Mouse (Mus musculus): ENCODE measurements at regions not wholly inside any gene's neighbourhood (a gene's known extent, or its start where the extent isn't known, plus 50 kb on each side); places are given as distances from the start of the nearest gene placed in this dataset.

DNA sequence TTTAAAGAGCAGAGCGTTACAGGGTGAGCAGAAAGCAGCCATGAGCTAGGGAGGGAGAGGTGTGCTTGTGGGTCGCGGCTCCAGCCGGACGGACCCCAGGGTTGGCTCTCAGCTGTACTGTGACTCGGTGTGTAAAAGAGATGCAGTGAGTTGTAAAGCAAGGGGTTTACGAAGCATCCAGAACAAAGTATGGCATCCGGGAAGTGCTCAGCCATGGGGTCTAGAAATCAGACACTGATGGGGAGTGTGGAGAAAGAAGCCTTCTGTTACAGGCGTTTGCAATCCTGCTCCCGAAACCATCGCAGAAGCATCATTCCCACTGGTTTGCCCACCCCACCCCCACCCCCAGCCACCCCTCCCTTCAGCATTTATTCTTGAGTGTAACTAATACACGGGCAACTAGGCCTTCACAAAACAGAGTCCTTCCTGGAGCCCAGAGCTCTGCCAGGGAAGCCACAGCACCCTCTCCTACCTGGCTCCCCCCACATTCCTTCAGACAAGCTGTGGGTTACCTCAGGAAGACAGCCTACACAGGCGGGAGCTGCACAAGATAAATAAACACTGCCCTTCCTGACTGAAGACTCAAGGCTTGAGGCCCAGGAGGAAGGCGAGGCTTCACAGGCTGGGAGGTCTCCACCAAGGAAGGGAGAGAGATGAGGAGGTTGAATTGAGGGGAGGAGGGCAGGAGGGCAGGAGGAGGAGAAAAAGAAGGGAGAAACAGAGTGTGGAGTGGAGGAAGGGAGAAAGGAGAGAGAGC, 133.1 kb downstream of the Nufip1 start:
- Histone ChIP-seq H3K36me3 (ENCODE audit: control insufficient read depth, insufficient read depth, low read length) (no peaks in the 10 kb centered on the region), H3K4me3 (ENCODE audit: low read length) (no peak overlapping the region), H3K27ac (ENCODE audit: low read length) (0 out of 2 replicates have a peak overlapping the region, but pooled peaks have one; percentile 13), H3K4me2 (ENCODE audit: low read depth, low read length) (no peak overlapping the region), H3K27me3 (replicated peaks; ENCODE audit: control insufficient read depth, insufficient read depth, low read length) (no peaks in the 10 kb centered on the region), H3K9ac (ENCODE audit: low read depth, low read length) (no peak overlapping the region), H3K9me3 (ENCODE audit: control insufficient read depth, low read length) (no peaks in the 10 kb centered on the region), H3K4me1 (ENCODE audit: control insufficient read depth, insufficient read depth, low read length) (peaks cover 5% of the 10 kb centered on the region; the same call in 1 of the 2 replicates)
- ATAC-seq: peak; percentile 64
- 58% methylated on average over 14 of the region's 14 CpGs for WGBS

DNA sequence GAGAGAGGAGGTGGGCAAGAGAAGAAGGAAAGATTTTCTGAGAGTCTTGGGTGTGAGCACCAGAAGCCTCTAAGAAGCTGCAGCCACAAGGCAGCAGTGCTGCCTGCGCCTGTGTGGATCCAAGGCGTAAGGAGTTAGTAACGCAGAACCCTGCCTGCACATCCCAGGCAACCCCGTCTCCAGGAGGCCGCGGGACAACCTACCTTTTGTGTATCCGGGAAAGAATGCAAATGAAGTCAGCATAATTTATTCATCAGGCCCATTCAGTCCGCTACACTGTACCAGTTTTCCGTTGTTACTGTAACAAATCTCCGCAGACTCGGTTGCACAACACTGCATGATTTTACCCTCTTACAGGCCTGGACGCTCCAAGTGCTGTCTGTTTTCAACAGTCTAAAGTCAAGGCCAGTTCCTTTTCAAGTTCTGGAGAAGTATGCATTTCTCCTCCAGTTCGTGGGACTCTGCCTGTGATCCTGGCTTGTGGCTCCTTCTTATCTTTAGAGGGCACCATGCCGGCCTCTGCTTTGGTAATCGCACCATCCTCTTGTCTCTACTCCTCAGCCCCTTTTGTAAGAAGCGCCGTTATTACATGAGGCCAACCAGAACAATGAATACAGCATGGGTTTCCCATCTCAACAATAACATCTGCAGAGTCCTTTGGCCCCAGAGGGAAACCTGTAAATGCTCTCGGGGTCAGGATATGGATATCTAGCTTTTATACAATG, 133.8 kb downstream of the Nufip1 start:
- Histone ChIP-seq H3K36me3 (ENCODE audit: control insufficient read depth, insufficient read depth, low read length) (no peaks in the 10 kb centered on the region), H3K27ac (ENCODE audit: low read length) (0 out of 2 replicates have a peak overlapping the region, but pooled peaks have one; percentile 13), H3K4me1 (ENCODE audit: control insufficient read depth, insufficient read depth, low read length) (peaks cover 5% of the 10 kb centered on the region; the same call in 1 of the 2 replicates), H3K9me3 (ENCODE audit: control insufficient read depth, low read length) (no peaks in the 10 kb centered on the region), H3K4me3 (ENCODE audit: low read length) (no peak overlapping the region), H3K4me2 (ENCODE audit: low read depth, low read length) (no peak overlapping the region), H3K9ac (ENCODE audit: low read depth, low read length) (no peak overlapping the region), H3K27me3 (replicated peaks; ENCODE audit: control insufficient read depth, insufficient read depth, low read length) (no peaks in the 10 kb centered on the region)
- 48% methylated on average over 18 of the region's 18 CpGs for WGBS
- peak; percentile 55; the same call in 1 of the 2 replicates for ATAC-seq

DNA sequence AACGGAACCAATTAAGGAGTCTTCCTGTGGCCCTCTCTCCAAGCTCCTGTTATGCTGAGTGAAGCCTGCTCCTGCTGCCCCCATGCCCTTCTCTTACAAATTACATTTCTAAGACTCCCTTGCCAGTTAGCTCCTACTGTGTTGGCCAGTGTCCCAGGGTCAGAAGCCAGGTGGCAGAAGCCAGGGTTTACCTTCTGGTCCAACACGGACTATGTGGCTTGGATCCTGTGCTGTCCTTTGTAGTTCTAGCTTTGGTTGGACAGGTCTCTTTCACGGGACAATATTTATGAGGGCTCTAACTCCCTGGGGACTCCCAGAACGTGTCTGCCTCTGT, 134.3 kb downstream of the Nufip1 start:
- H3K9me3 ChIP-seq (ENCODE audit: control insufficient read depth, low read length): no peaks in the 10 kb centered on the region
- no peaks in the 10 kb centered on the region for H3K36me3 ChIP-seq (ENCODE audit: control insufficient read depth, insufficient read depth, low read length)
- H3K4me1 ChIP-seq (ENCODE audit: control insufficient read depth, insufficient read depth, low read length): peaks cover 5% of the 10 kb centered on the region; the same call in 1 of the 2 replicates
- no peak overlapping the region for H3K4me3 ChIP-seq (ENCODE audit: low read length)
- no peaks in the 10 kb centered on the region for H3K27me3 ChIP-seq (replicated peaks; ENCODE audit: control insufficient read depth, insufficient read depth, low read length)
- no peak for ATAC-seq
- no peak overlapping the region for H3K9ac ChIP-seq (ENCODE audit: low read depth, low read length)
- H3K4me2 ChIP-seq (ENCODE audit: low read depth, low read length): no peak overlapping the region
- H3K27ac ChIP-seq (ENCODE audit: low read length): no peak overlapping the region
- 67% methylated on average over 4 of the region's 4 CpGs for WGBS

DNA sequence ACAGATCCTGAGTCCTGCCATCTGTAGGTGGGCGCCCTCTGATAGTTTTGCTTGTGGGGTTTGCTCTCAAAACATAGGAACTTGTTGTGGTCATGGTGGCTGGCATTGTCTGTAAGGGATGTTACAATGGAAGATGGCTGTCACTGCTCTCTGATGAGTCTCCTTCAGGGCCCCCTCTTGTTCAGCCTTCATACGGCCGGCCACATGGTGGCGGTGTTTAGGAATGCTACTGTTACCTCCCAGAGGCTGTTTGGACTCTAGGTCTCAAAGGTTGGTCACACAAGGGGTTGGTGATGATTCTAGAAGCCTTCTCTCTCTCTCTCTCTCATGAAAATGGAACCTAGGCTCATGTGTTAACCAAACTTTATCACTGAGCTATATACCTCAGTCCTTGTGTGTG, 137.0 kb downstream of the Nufip1 start:
- Histone ChIP-seq H3K9ac (ENCODE audit: low read depth, low read length) (no peak overlapping the region), H3K4me1 (ENCODE audit: control insufficient read depth, insufficient read depth, low read length) (peaks cover 5% of the 10 kb centered on the region; the same call in 1 of the 2 replicates), H3K4me3 (ENCODE audit: low read length) (no peak overlapping the region)

DNA sequence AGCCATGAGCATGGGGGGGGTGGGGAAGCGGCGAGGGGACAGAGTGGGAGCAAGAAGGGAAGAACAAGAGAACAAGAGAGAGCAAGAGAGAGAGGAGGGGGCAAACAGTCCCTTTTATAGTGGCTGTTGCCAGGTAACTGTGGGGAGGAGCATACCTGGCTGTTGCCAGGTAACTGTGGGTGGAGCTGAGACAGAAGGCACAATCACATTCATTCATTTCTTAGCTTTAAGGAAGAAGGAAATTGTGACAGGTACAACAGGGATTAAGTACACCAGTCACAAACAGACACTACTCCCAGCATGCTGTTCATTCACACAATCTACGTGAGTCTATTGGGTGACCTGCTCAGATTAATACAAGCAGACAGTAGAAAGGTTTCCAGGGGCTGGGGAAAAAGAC, 143.2 kb downstream of the Nufip1 start:
- no peak for ATAC-seq
- H3K9ac ChIP-seq (ENCODE audit: low read depth, low read length): no peak overlapping the region
- H3K27ac ChIP-seq (ENCODE audit: low read length): no peak overlapping the region
- peaks cover 3% of the 10 kb centered on the region; the same call in 1 of the 2 replicates for H3K4me1 ChIP-seq (ENCODE audit: control insufficient read depth, insufficient read depth, low read length)
- no peak overlapping the region for H3K4me3 ChIP-seq (ENCODE audit: low read length)
- H3K36me3 ChIP-seq (ENCODE audit: control insufficient read depth, insufficient read depth, low read length): no peaks in the 10 kb centered on the region
- WGBS: 64% methylated on average over 3 of the region's 3 CpGs
- no peaks in the 10 kb centered on the region for H3K27me3 ChIP-seq (replicated peaks; ENCODE audit: control insufficient read depth, insufficient read depth, low read length)
- no peak overlapping the region for H3K4me2 ChIP-seq (ENCODE audit: low read depth, low read length)
- H3K9me3 ChIP-seq (ENCODE audit: control insufficient read depth, low read length): no peaks in the 10 kb centered on the region

More for the DNA sequence above, 137.0 kb downstream of the Nufip1 start:
- H3K27ac ChIP-seq (ENCODE audit: low read length): no peak overlapping the region
- H3K27me3 ChIP-seq (replicated peaks; ENCODE audit: control insufficient read depth, insufficient read depth, low read length): no peaks in the 10 kb centered on the region
- no peaks in the 10 kb centered on the region for H3K36me3 ChIP-seq (ENCODE audit: control insufficient read depth, insufficient read depth, low read length)
- 89% methylated on average over 4 of the region's 4 CpGs for WGBS
- no peak for ATAC-seq
- H3K9me3 ChIP-seq (ENCODE audit: control insufficient read depth, low read length): no peaks in the 10 kb centered on the region
- H3K4me2 ChIP-seq (ENCODE audit: low read depth, low read length): no peak overlapping the region

DNA sequence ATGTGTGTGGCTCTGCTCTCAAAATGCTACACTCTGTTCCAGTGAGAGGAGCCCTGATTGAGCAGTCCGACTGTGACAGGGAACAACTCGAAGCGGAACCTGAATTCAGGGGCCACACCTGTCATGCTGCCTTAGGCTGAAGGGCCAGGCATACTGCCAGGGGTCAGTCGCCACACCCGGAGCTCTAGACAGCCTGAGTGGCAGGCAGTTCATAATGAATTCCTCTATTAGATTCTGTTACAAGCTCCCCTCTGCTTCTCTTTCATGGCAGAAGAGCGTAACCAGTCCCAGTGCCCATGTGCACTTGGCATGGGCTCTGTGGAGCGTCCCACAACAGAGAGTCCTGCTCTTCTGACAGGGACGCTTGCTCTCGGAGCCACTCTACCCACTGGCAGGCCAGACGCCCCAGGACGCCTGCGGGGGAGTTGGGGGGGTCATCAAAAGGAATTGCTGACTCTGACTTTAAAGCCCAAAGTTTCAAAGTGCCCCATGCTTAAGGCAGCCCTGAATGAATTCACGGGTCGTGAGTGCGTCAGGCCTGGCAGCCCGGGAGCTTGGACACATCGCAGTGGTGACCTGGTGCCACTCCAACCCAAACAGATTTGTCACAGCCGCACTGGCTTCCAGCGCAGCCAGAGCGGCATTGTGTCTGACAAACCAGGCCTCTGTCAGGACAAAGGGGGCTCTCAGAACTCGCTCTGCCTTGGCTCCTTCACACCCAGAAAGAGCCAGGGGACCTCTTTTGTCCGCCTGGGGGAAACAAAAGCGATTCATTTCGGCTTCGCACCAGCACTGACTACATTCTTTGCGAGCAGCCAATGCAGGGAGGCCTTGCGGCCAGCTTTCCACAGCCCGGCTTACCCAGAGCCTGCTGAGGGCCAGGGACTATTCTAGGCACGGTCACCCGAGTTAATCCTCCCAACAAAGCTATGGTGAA, 144.1 kb downstream of the Nufip1 start:
- Histone ChIP-seq H3K4me2 (ENCODE audit: low read depth, low read length) (no peak overlapping the region), H3K9me3 (ENCODE audit: control insufficient read depth, low read length) (no peaks in the 10 kb centered on the region), H3K27me3 (replicated peaks; ENCODE audit: control insufficient read depth, insufficient read depth, low read length) (no peaks in the 10 kb centered on the region), H3K4me1 (ENCODE audit: control insufficient read depth, insufficient read depth, low read length) (peaks cover 3% of the 10 kb centered on the region; the same call in 1 of the 2 replicates), H3K36me3 (ENCODE audit: control insufficient read depth, insufficient read depth, low read length) (no peaks in the 10 kb centered on the region), H3K4me3 (ENCODE audit: low read length) (no peak overlapping the region), H3K27ac (ENCODE audit: low read length) (no peak overlapping the region), H3K9ac (ENCODE audit: low read depth, low read length) (no peak overlapping the region)
- no peak for ATAC-seq
- WGBS: 48% methylated on average over 30 of the region's 30 CpGs

DNA sequence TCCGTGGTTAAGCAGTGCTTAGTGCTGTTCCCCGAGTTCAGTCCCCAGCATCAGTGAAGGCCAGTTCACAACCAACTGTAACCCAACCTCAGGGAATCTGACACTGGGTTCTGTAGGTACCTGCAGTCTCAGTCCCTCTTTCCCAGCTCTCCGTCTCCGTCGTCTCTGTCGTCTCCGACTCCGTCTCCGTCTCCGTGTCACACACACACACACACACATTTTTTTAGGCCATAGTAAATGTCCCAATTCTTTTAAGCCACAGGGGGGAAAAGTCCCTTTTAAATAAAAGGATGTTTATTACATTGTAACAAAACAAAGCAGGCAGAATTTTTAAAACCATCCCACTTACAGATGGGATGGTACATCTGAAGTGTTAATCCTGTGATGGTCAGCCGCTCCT, 145.3 kb downstream of the Nufip1 start:
- Histone ChIP-seq H3K27me3 (replicated peaks; ENCODE audit: control insufficient read depth, insufficient read depth, low read length) (no peaks in the 10 kb centered on the region), H3K4me2 (ENCODE audit: low read depth, low read length) (no peak overlapping the region), H3K4me3 (ENCODE audit: low read length) (no peak overlapping the region), H3K9me3 (ENCODE audit: control insufficient read depth, low read length) (no peaks in the 10 kb centered on the region), H3K36me3 (ENCODE audit: control insufficient read depth, insufficient read depth, low read length) (no peaks in the 10 kb centered on the region), H3K9ac (ENCODE audit: low read depth, low read length) (no peak overlapping the region), H3K4me1 (ENCODE audit: control insufficient read depth, insufficient read depth, low read length) (peaks cover 3% of the 10 kb centered on the region; the same call in 1 of the 2 replicates), H3K27ac (ENCODE audit: low read length) (no peak overlapping the region)
- ATAC-seq: no peak
- WGBS: 82% methylated on average over 11 of the region's 11 CpGs

DNA sequence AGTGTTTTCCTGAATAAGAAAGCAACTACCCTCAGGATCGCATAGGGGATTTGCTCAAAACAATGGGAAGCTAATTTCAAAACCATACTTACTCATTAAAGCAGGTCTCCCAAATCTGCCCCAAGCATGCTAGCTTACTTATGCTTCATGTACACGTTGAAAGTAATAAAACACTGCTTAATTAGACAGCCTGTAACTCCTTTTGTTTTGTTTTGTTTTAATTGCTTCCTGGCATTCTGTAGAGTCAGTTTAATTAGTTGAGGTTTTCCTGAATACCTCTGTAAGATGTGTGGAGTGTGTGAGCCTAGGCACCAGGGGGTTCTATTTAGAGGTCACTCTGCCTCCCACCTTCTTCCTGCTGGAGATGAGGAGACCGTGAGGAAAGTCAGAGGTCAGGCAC, 147.9 kb downstream of the Nufip1 start:
- no peak for ATAC-seq
- WGBS: 37% methylated on average over 3 of the region's 3 CpGs
- H3K4me3 ChIP-seq (ENCODE audit: low read length): no peak overlapping the region
- H3K4me1 ChIP-seq (ENCODE audit: control insufficient read depth, insufficient read depth, low read length): peaks cover 3% of the 10 kb centered on the region; the same call in 1 of the 2 replicates
- H3K9ac ChIP-seq (ENCODE audit: low read depth, low read length): no peak overlapping the region
- no peaks in the 10 kb centered on the region for H3K27me3 ChIP-seq (replicated peaks; ENCODE audit: control insufficient read depth, insufficient read depth, low read length)
- no peak overlapping the region for H3K4me2 ChIP-seq (ENCODE audit: low read depth, low read length)
- no peaks in the 10 kb centered on the region for H3K36me3 ChIP-seq (ENCODE audit: control insufficient read depth, insufficient read depth, low read length)
- no peaks in the 10 kb centered on the region for H3K9me3 ChIP-seq (ENCODE audit: control insufficient read depth, low read length)
- H3K27ac ChIP-seq (ENCODE audit: low read length): no peak overlapping the region

Measured in intestine, embryonic 16.5 days (tissue).